Mouse (Mus musculus): ENCODE results near the gene Tnrc18.

Tnrc18 gene

GRCm38 (mm10) chr5:142692971-142693737 lies 124.3 kb downstream of the Tnrc18 start:
- no peak for ATAC-seq (ENCODE audit: low TSS enrichment)

GRCm38 (mm10) chr5:142692248-142692647 lies 125.2 kb downstream of the Tnrc18 start, which contains the start of gene Slc29a4:
Slc29a4 (plus strand) TSS chr5:142692512.
- ATAC-seq (ENCODE audit: low TSS enrichment): peak; percentile 89

DNA sequence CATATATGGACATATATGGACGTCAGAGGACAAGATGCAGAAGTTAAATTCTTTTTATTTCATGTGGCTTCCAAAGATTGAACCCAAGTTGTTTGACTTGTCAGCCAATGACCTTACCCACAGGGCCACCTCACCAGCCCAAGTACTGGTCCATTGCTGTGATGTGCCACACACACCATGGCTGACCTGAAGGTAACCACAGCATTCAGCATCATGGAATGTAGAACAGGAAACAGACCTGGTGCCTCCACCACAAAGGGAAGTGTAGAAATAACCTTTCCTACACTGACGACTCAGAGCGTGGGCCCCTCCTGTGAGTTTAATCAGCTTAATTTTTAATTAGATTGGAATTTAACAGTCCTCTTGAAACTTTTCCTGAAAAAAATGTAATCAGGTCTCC lies 127.1 kb downstream of the Tnrc18 start:
- no peak for ATAC-seq (ENCODE audit: low TSS enrichment)

GRCm38 (mm10) chr5:142688866-142689265 lies 128.6 kb downstream of the Tnrc18 start:
- no peak for ATAC-seq (ENCODE audit: low TSS enrichment)

- ATAC-seq (ENCODE audit: low TSS enrichment): peak; percentile 59; the same call in 1 of the 2 replicates
Measured at GRCm38 (mm10) chr5:142682529-142682928, 134.9 kb downstream of the Tnrc18 start.

DNA sequence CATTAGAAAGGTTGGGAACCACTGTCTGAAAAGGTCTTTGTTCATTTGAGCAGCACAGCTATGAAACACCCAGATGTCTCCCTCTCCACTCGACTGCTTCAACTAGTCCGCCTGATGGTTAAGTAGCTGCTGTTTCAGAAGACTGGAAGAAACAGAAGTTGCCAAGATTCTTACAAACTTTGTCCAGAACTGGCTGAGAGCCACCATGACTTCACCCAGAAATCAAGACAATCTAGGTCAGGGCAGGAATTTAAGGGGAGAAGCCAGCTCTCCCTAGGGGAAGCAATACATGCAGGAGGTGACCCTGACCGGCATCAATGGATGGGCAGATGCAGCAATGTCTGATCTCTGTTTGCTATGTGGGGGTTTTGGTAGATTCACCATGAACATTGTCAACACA lies 135.6 kb downstream of the Tnrc18 start:
- ATAC-seq (ENCODE audit: low TSS enrichment): no peak

DNA sequence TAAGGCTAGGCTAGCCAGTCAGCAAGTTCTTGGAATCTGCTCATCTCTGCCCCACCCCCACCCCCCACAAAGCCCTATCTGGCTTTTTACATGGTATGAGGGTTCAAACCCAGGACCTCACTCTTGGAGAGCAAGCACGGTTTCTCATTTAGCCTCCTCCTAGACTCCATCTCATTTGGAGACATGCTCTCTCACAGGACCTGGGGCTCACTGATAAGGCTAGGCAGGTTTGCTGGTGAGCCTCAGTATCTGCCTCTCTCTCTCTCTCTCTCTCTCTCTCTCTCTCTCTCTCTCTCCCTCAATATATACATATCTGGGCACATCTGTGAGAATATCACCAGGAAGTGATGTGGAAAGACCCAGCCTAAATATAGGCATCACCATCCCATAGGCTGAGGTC lies 138.4 kb downstream of the Tnrc18 start:
- ATAC-seq (ENCODE audit: low TSS enrichment): no peak

GRCm38 (mm10) chr5:142678141-142678571 lies 139.3 kb downstream of the Tnrc18 start:
- ATAC-seq (ENCODE audit: low TSS enrichment): peak; percentile 64; the same call in 1 of the 2 replicates

Measured in frontal cortex, adult (tissue).